Mouse (Mus musculus) CD4-positive, CD25-positive, alpha-beta regulatory T cell, adult 9 weeks (primary cell): ENCODE results near the gene Pigyl. TPM values are rescaled to one million over a fixed set of nuclear protein-coding genes. Genes with fewer than 3 reads are reported as not detected.

ENCODE experiments used
- polyA plus RNA-seq: library from polyadenylated mRNA; unstranded; fragments of 100-300 nt; shearing (Covaris generic); gene quantifications from one replicate; pipeline ENCODE4 v1.2.1, GENCODE M21; 2017

The Pigyl gene
- 54.8 TPM for polyA plus RNA-seq

DNA sequence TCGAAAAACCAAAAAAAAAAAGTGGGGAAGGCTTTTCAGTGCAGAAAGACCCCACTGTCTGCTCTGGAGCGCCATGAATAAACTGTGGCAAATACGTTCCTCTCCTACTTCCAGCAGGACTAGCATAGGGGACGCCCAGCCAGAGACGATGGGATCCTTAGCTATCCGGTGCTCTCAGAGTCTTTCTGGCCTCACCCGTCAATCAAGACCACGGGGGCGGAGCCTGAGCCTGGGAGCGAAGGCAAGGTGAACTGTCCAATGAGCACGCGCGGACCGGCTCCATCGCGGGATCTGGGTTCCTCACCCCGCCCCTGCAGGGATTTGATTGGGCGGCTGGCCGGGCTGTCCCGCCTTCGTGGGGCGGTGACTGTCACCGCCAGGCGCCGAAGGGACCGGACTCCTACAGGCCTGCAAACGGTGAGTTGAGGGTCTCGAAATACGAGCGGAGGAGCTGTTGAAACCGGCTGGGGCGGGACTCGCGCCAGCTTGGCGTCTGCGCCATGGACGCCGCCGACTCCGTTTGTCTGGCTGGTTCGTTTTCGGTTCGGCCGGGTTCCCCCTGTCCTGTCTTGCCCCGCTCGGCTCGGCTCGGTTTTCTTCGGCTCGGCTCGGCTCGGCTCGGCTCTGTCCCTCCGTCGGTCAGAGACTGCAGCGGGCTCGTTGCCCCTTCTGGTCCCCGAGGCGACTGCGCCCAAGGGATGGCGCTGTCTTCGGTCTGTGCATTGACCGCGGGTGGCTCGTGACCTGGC, at the start of gene Pigyl:
Gene Pigyl, plus strand, starts transcription at position 350 of the 749 bp plus-strand sequence.

DNA sequence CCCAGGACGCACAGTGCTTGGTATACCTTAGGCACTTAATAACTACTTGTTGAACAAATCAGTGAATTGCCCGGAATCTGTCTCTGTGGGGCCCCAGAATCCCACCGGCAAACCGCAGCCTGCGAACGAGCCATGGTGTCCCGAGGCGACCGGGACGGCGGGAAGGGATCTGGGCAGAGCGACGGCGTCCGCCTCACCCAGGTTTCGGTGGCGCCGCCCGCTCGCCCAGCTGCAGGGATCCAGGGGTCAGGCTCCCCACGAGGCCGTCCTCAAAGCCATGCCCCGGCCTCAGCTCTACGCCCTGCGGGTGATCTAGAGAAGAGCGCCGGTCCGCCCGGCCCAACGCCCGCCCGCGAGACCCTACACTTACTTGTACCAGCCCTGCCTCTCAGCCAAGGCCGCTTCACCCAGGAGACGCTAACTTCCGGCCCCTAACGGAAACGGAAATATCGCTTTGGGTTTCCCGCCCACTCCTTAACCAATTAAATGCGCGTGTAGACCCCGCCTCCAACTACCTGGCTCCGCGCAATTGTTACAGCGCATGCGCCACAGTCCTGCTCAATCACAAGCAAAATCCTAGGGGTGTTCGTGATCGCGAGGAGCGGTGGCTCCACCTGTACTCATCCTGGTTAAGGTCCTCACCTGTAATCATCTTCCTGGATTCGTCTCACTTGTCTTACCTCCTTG, 39.8 kb upstream of the Pigyl start, which contains the start of gene Elof1:
Gene Elof1, minus strand, starts transcription at position 433 of the 687 bp plus-strand sequence.

DNA sequence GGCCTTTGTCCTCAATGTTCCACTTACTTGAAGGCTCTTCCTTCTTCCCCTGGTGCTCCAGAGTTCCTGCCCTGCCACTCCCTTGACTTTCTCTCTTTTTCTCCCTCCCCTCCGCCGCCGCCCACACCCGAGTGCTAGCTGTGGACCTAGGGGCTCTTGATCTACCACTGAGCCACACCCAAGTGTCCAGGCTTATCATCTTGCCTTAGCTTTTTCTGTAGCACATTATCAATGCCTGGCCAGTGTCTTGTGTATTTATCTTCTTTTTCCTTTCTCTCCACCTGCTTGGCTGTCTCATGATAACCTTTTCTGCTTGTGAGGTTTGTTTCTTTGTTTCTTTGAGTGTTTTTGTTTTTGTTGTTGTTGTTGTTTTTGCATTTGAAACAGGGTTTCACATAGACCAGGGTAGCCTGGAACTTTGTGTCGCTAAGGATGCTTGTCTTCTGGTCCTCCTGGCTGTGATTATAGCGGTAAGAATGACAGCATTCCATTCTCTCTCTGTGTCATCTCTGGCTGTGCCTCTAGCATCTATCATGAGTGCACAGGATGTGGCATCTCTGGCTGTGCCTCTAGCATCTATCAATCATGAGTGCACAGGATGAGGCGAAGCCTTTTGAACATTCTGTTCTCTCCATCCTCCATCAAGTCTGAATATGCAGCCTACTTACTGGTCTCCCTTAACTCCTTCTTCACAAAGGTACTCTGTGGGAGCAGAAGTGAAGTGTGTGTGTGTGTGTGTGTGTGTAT, 20.8 kb upstream of the Pigyl start, which contains the start of gene Acp5:
Gene Acp5, minus strand, starts transcription at position 68 of the 747 bp plus-strand sequence.

GRCm38 (mm10) chr9:22188025-22188611, 31.5 kb downstream of the Pigyl start, which contains the start of gene Zfp872:
TSS of gene Zfp872 (plus strand) at chr9:22188090.

Other genes with a start within 250 kb of the Pigyl start
- gene Rab3d, start 238.7 kb upstream of the Pigyl start, polyA plus RNA-seq, result 13.6 TPM
- 0.25 TPM for gene Ccdc159, start 229.4 kb upstream of the Pigyl start, polyA plus RNA-seq
- gene Tmem205, start 229.3 kb upstream of the Pigyl start, polyA plus RNA-seq, result 4.0 TPM
- 1.1 TPM for gene Plppr2, start 219.8 kb upstream of the Pigyl start, polyA plus RNA-seq
- gene Swsap1, start 201.1 kb upstream of the Pigyl start, polyA plus RNA-seq, result 6.5 TPM
- 0.51 TPM for gene Epor, start 193.3 kb upstream of the Pigyl start, polyA plus RNA-seq
- not detected for gene Rgl3, start 167.4 kb upstream of the Pigyl start, polyA plus RNA-seq
- gene Ccdc151, start 154.2 kb upstream of the Pigyl start, polyA plus RNA-seq, result not detected
- gene Prkcsh, start 154.0 kb upstream of the Pigyl start, polyA plus RNA-seq, result 101 TPM
- gene Elavl3, start 104.8 kb upstream of the Pigyl start, polyA plus RNA-seq, result not detected
- not detected for gene Gm49318, start 85.6 kb upstream of the Pigyl start, polyA plus RNA-seq
- 5.5 TPM for gene Zfp653, start 85.5 kb upstream of the Pigyl start, polyA plus RNA-seq
- gene Ecsit, start 71.4 kb upstream of the Pigyl start, polyA plus RNA-seq, result 58.0 TPM
- gene Cnn1, start 57.6 kb upstream of the Pigyl start, polyA plus RNA-seq, result not detected
- 103 TPM for gene Elof1, start 39.7 kb upstream of the Pigyl start, polyA plus RNA-seq
- 342 TPM for gene Acp5, start 21.1 kb upstream of the Pigyl start, polyA plus RNA-seq
- not detected for gene Zfp872, start 31.2 kb downstream of the Pigyl start, polyA plus RNA-seq
- gene Zfp809, start 68.9 kb downstream of the Pigyl start, polyA plus RNA-seq, result 60.9 TPM
- gene Zfp599, start 103.0 kb downstream of the Pigyl start, polyA plus RNA-seq, result 5.9 TPM
- 16.1 TPM for gene Zfp810, start 150.8 kb downstream of the Pigyl start, polyA plus RNA-seq
- gene Anln, start 232.3 kb downstream of the Pigyl start, polyA plus RNA-seq, result 0.87 TPM